Mouse (Mus musculus): ENCODE measurements around the gene Gm31571. TPM values are rescaled to one million over a fixed set of nuclear protein-coding genes. Genes with fewer than 3 reads are reported as not detected.

The Gm31571 gene
- not detected for polyA plus RNA-seq (2015; fragmentation: Illumina TruSeq; extraction: RNeasy Lipid Tissue Mini Kit (QIAGEN cat#74804); ENCODE audit: low read depth, low replicate concordance)

DNA sequence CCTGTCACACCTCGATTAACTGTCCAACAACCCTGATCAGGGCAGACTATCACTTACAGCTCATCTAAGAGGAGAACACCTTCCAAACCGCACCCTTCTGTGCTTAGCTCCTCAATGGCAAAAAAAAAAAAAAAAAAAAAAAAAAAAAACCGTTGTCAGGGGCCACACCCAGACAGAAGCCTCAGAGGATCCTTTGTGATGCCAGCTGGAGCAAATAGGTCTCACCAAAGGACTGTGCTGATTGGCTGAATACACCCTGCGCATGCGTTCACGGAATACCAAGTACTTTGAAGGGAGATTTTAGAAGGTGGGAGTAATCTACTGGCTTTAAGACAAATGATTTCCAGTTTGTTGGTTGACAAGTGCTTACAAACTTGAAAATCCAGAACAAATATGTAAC, at the start of gene Gm31571:
TSS of gene Gm31571 (minus strand) at position 101 of the 400 bp plus-strand sequence.

All from brain, adult 10 weeks (tissue).